Mouse (Mus musculus): ENCODE measurements around the gene Kat7. TPM values are rescaled to one million over a fixed set of nuclear protein-coding genes. Genes with fewer than 3 reads are reported as not detected.
A peak's percentile ranks its signal among the peaks of the same experiment; 100 is the strongest.

Gene Kat7
- polyA plus RNA-seq, 1 experiment from 2014 or later, result 43.3 TPM

- no peaks in the 10 kb centered on the region for H3K27me3 ChIP-seq
- H3K9me3 ChIP-seq (replicated peaks), result no peaks in the 10 kb centered on the region
- H3K4me1 ChIP-seq (replicated peaks), result peaks cover 12% of the 10 kb centered on the region
- 45% methylated on average over 4 of the region's 4 CpGs for WGBS
- H3K9ac ChIP-seq, result no peak overlapping the region
- H3K36me3 ChIP-seq, result no peaks in the 10 kb centered on the region
- ATAC-seq (replicated peaks; ENCODE audit: insufficient number of reproducible peaks, insufficient read depth, low FRiP score, low read depth), result no peak
- no peak overlapping the region for H3K27ac ChIP-seq
- H3K4me2 ChIP-seq, result no peak overlapping the region
- H3K4me3 ChIP-seq, result no peak overlapping the region
Measured at GRCm38 (mm10) chr11:95333209-95333608, 23.2 kb upstream of the Kat7 start.

DNA sequence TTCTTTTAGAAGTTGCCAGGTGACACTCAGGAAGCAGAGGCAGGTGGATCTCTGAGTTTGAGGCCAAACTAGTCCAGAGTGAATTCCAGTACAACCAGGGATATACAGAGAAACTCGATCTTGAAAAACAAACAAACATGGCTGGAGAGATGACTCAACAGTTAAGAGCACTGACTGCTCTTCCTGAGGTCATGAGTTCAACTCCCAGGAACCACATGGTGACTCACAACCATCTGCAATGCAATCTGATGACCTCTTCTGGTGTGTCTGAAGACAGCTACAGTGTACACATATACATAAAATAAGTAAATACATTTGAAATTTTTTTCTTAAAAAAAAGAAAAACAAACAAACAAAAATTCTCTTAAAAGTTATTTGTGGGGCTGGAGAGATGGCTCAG is 20.6 kb upstream of the Kat7 start:
- peaks cover 6% of the 10 kb centered on the region; the same call in 1 of the 2 replicates for H3K4me1 ChIP-seq (replicated peaks)
- no peaks in the 10 kb centered on the region for H3K9me3 ChIP-seq (replicated peaks)
- H3K36me3 ChIP-seq, result no peaks in the 10 kb centered on the region
- no peak overlapping the region for H3K9ac ChIP-seq
- WGBS, result 29% methylated on average over 1 of the region's 1 CpGs
- H3K4me2 ChIP-seq, result no peak overlapping the region
- ATAC-seq (replicated peaks; ENCODE audit: insufficient number of reproducible peaks, insufficient read depth, low FRiP score, low read depth), result no peak
- H3K4me3 ChIP-seq, result no peak overlapping the region
- no peaks in the 10 kb centered on the region for H3K27me3 ChIP-seq
- H3K27ac ChIP-seq, result no peak overlapping the region

DNA sequence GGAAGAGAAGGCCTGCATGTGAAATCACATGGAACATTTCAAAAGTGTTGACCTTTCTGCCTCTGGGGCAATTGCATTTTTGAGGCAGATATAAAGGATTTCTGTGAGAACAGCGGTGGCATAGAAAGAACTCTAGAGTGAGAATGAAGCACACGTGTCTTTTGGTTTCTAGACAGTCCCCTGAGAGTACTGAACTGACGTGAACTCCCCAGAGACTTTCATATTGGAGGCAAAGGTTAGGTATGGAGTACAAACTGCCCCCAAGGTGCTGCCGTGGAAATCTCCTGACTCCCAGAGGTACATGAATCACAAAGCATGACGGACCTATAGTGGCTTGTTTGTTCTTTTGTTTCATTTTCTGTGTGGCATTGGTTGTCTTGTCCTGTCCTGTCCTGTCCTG is 18.6 kb upstream of the Kat7 start:
- ATAC-seq (replicated peaks; ENCODE audit: insufficient number of reproducible peaks, insufficient read depth, low FRiP score, low read depth), result no peak
- H3K4me1 ChIP-seq (replicated peaks), result peaks cover 6% of the 10 kb centered on the region; the same call in 1 of the 2 replicates
- H3K4me2 ChIP-seq, result no peak overlapping the region
- no peak overlapping the region for H3K27ac ChIP-seq
- no peaks in the 10 kb centered on the region for H3K27me3 ChIP-seq
- no peaks in the 10 kb centered on the region for H3K36me3 ChIP-seq
- WGBS, result 78% methylated on average over 5 of the region's 5 CpGs
- H3K9me3 ChIP-seq (replicated peaks), result no peaks in the 10 kb centered on the region
- no peak overlapping the region for H3K4me3 ChIP-seq
- H3K9ac ChIP-seq, result no peak overlapping the region

GRCm38 (mm10) chr11:95326243-95326642 is 16.2 kb upstream of the Kat7 start:
- 66% methylated on average over 11 of the region's 11 CpGs for WGBS
- no peak for ATAC-seq (replicated peaks; ENCODE audit: insufficient number of reproducible peaks, insufficient read depth, low FRiP score, low read depth)
- H3K9ac ChIP-seq, result no peak overlapping the region
- no peaks in the 10 kb centered on the region for H3K9me3 ChIP-seq (replicated peaks)
- H3K27ac ChIP-seq, result 0 out of 2 replicates have a peak overlapping the region, but pooled peaks have one; percentile 6
- H3K36me3 ChIP-seq, result no peaks in the 10 kb centered on the region
- no peak overlapping the region for H3K4me3 ChIP-seq
- no peaks in the 10 kb centered on the region for H3K27me3 ChIP-seq
- H3K4me2 ChIP-seq, result no peak overlapping the region
- H3K4me1 ChIP-seq (replicated peaks), result peaks cover 6% of the 10 kb centered on the region; the same call in 1 of the 2 replicates

DNA sequence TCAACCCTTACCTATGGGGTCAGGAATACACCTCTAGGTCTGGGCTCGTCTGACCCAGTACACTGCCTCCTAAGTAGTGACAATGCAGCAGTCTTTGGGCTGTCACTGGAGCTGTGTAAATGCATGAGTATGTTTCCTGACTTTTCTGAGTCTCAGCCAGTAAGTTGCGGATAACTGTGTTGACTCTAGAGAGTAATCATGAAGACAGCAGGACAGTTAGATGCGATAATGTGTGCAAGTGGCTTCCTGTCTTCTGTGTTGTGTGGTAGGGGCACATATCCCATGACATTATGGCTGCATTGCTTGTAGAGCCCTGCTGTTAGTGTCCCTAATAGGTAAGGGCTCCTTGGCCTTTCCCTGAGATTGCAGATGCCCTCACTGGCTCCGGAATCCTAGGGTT is 15.8 kb upstream of the Kat7 start:
- H3K27me3 ChIP-seq, result no peaks in the 10 kb centered on the region
- WGBS, result 81% methylated on average over 4 of the region's 4 CpGs

GRCm38 (mm10) chr11:95324181-95324580 is 14.1 kb upstream of the Kat7 start:
- Histone ChIP-seq H3K36me3 (no peaks in the 10 kb centered on the region), H3K27me3 (no peaks in the 10 kb centered on the region), H3K4me1 (replicated peaks) (peaks cover 6% of the 10 kb centered on the region; the same call in 1 of the 2 replicates), H3K9ac (no peak overlapping the region), H3K4me2 (no peak overlapping the region), H3K27ac (no peak overlapping the region), H3K4me3 (no peak overlapping the region), H3K9me3 (replicated peaks) (no peaks in the 10 kb centered on the region)
- 87% methylated on average over 10 of the region's 10 CpGs for WGBS
- no peak for ATAC-seq (replicated peaks; ENCODE audit: insufficient number of reproducible peaks, insufficient read depth, low FRiP score, low read depth)

More for the DNA sequence above, 15.8 kb upstream of the Kat7 start:
- 0 out of 2 replicates have a peak overlapping the region, but pooled peaks have one; percentile 6 for H3K27ac ChIP-seq
- no peak overlapping the region for H3K4me2 ChIP-seq
- no peak for ATAC-seq (replicated peaks; ENCODE audit: insufficient number of reproducible peaks, insufficient read depth, low FRiP score, low read depth)
- no peaks in the 10 kb centered on the region for H3K36me3 ChIP-seq
- peaks cover 6% of the 10 kb centered on the region; the same call in 1 of the 2 replicates for H3K4me1 ChIP-seq (replicated peaks)
- no peaks in the 10 kb centered on the region for H3K9me3 ChIP-seq (replicated peaks)
- H3K4me3 ChIP-seq, result no peak overlapping the region
- no peak overlapping the region for H3K9ac ChIP-seq

DNA sequence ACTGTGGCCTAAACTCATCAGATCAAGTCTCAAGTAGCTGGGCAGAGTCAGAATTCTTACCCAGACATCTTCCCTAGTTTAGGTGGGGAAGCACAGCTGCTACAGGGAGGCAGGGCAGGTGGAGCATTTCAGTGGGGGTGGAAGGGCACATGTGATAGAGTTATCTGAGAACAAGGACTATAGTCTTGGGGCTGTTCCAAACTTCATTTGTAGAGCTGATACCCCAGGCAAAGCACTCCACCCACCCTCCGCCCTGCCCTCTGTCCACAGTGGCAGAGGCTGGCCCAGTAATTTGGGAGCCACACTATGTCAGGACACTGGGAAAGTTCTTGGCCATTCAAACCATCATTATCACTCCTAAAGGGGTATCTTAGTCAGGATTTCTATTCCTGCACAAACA is 10.0 kb upstream of the Kat7 start:
- H3K9ac ChIP-seq, result no peak overlapping the region
- H3K9me3 ChIP-seq (replicated peaks), result no peaks in the 10 kb centered on the region
- H3K27me3 ChIP-seq, result no peaks in the 10 kb centered on the region
- H3K4me3 ChIP-seq, result no peak overlapping the region
- H3K4me1 ChIP-seq (replicated peaks), result 0 out of 2 replicates have a peak, but pooled peaks cover 5% of the 10 kb centered on the region
- no peak overlapping the region for H3K27ac ChIP-seq
- ATAC-seq (replicated peaks; ENCODE audit: insufficient number of reproducible peaks, insufficient read depth, low FRiP score, low read depth), result no peak
- H3K4me2 ChIP-seq, result no peak overlapping the region
- H3K36me3 ChIP-seq, result no peaks in the 10 kb centered on the region
- 83% methylated on average over 1 of the region's 1 CpGs for WGBS

DNA sequence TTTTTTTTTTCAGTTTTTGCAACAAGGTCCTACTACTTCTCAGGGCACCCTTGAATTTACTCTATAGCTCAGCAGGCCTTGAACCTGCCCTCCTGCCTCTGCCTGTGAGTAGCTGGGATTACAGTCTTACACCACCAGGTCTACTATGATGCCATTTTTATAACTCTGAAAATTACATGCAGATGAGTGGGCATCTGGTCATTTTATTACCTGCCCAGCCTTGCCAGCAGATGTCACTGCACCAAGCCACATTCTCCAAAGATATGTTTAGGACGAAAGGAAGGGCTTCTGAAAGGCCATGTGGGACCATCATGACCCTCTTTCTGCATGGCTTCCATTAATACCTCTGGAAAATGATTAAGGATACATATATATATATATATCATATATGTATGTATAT is 9.5 kb upstream of the Kat7 start:
- no peak for ATAC-seq (replicated peaks; ENCODE audit: insufficient number of reproducible peaks, insufficient read depth, low FRiP score, low read depth)
- WGBS, result 53% methylated on average over 1 of the region's 1 CpGs

DNA sequence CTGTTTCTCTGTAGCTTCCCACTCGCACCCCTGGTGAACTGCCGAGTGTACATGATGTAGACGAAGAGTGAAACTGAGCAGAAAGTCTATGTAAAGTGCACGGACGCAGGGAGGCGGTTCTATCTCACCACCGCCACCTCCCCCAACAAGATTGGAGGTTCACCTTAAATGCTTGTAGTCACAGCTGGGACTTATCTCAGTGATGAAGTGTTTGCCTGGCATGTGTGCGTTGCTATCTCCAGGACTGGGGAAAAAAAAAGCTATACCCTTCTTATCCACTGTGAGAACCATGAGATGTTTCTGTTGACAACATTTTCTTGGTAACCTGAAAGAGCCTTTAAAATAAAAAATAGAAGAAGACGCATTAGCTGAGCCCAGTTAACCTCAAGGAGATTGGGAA is 8.1 kb upstream of the Kat7 start:
- 42% methylated on average over 9 of the region's 9 CpGs for WGBS
- Histone ChIP-seq H3K27ac (no peak overlapping the region), H3K4me2 (no peak overlapping the region), H3K27me3 (no peaks in the 10 kb centered on the region), H3K9ac (no peak overlapping the region), H3K36me3 (no peaks in the 10 kb centered on the region), H3K4me1 (replicated peaks) (0 out of 2 replicates have a peak, but pooled peaks cover 5% of the 10 kb centered on the region), H3K4me3 (no peak overlapping the region), H3K9me3 (replicated peaks) (no peaks in the 10 kb centered on the region)
- ATAC-seq (replicated peaks; ENCODE audit: insufficient number of reproducible peaks, insufficient read depth, low FRiP score, low read depth), result no peak

More for the DNA sequence above, 9.5 kb upstream of the Kat7 start:
- Histone ChIP-seq H3K4me3 (no peak overlapping the region), H3K4me1 (replicated peaks) (0 out of 2 replicates have a peak, but pooled peaks cover 5% of the 10 kb centered on the region), H3K27ac (no peak overlapping the region), H3K9ac (no peak overlapping the region), H3K27me3 (no peaks in the 10 kb centered on the region), H3K4me2 (no peak overlapping the region), H3K36me3 (no peaks in the 10 kb centered on the region), H3K9me3 (replicated peaks) (no peaks in the 10 kb centered on the region)

- Histone ChIP-seq H3K27ac (no peak overlapping the region), H3K4me3 (no peak overlapping the region), H3K9ac (no peak overlapping the region), H3K27me3 (no peaks in the 10 kb centered on the region), H3K36me3 (no peaks in the 10 kb centered on the region), H3K9me3 (replicated peaks) (no peaks in the 10 kb centered on the region), H3K4me1 (replicated peaks) (peaks cover 12% of the 10 kb centered on the region), H3K4me2 (no peak overlapping the region)
- no peak; the same call in 1 of the 2 replicates for ATAC-seq (replicated peaks; ENCODE audit: insufficient number of reproducible peaks, insufficient read depth, low FRiP score, low read depth)
- WGBS, result 75% methylated on average over 7 of the region's 7 CpGs
Measured at GRCm38 (mm10) chr11:95315215-95315955, 5.3 kb upstream of the Kat7 start.

DNA sequence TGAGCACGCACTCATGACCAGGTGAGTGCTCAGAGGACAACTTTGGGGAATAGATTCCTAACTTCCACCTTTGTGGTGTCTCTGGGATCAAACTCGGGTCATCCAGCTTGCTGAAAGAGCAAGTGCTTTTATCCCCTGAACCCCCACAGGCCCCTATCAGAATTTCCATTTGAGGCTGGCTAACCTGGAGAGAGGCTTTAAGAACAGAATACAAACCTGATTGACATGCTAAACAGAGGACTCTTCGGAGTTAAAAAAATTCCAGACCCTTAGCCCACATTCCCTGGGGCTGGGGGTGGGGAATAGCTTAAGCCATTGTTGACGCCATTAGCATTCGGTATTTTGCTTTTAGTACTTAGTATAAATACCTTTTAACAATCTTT is 1.4 kb upstream of the Kat7 start:
- Histone ChIP-seq H3K4me2 (peak overlapping the region; percentile 73), H3K4me1 (replicated peaks) (peaks cover 25% of the 10 kb centered on the region), H3K27me3 (no peaks in the 10 kb centered on the region), H3K9ac (peak overlapping the region; percentile 63; the same call in 1 of the 2 replicates), H3K9me3 (replicated peaks) (no peaks in the 10 kb centered on the region), H3K27ac (peak overlapping the region; percentile 89), H3K36me3 (no peaks in the 10 kb centered on the region), H3K4me3 (peak overlapping the region; percentile 96)
- ATAC-seq (replicated peaks; ENCODE audit: insufficient number of reproducible peaks, insufficient read depth, low FRiP score, low read depth), result no peak
- WGBS, result 39% methylated on average over 5 of the region's 5 CpGs

All from heart, embryonic 15.5 days (tissue).